Mouse (Mus musculus) granulocyte monocyte progenitor cell, adult 5-6 weeks (primary cell): ENCODE results near the gene Irs3. TPM values are rescaled to one million over a fixed set of nuclear protein-coding genes. Genes with fewer than 3 reads are reported as not detected.

Experiments
- ATAC-seq: replicated peaks from 2 replicates; pipeline ENCODE4 v1.8.0; 2016; ENCODE audit warnings: mild to moderate bottlenecking, moderate TSS enrichment, inconsistent platforms; ENCODE audit not compliant: poor library complexity, severe bottlenecking
- total RNA-seq, 2 experiments: library from RNA; stranded (forward) in 1 of 2; stranded (reverse) in 1 of 2; fragments of 200-712, 200-1000 nt in 1 of 2; fragments of >200 nt in 1 of 2; fragmentation: Nextera tagmentation in 1 of 2; gene quantifications; 2 replicates each; pipeline ENCODE4 v1.2.3; 2014 to 2017

Irs3 gene
- not detected in 2 replicates for total RNA-seq (2014; fragmentation: Nextera tagmentation)
- not detected in 2 replicates for total RNA-seq (2017)

DNA sequence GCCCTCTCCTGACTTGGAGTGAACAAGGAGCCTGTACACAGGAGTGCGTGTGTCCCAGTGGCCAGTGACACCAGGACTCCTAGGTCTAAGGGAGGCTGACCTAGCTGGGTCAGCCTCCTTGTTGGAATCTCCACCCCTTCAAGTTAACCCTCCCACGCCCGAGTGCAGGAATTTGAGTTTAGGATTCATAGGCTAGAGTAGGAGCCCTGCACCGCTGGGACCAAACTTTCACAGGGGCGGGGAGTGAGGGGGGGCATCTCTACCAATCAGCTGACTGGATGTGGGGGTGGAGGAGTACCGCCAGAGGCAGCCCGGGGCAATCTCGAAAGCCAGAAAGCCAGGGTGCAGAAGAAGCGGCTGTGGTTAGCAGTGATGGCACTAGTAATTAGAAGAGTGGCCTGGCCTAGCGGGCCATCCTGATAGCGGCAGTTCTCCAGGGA, at the start of gene Irs3:
Gene Irs3 (minus strand): TSS at position 63 of the 440 bp plus-strand sequence.
- ATAC-seq = no peak; the same call in 1 of the 2 replicates

DNA sequence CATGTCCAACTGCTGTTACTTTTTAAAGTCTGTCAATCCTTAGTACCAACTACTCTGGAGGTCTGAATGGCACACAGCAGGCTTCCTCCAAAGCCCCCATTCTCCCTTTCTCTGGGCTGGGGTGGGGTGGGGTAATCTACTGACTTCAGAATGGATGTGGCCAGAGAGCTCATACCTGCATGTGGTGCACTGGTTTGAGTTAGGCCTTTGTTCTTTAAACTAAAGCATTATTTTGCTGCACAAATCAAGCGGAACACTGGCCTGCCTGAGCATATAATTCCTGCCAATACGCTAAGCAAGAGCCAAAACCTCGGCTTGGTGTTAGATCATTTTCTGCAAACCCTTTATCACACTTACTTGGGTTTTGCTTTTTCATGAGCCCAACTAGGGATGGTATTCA, 49.3 kb upstream of the Irs3 start:
- ATAC-seq = no peak

DNA sequence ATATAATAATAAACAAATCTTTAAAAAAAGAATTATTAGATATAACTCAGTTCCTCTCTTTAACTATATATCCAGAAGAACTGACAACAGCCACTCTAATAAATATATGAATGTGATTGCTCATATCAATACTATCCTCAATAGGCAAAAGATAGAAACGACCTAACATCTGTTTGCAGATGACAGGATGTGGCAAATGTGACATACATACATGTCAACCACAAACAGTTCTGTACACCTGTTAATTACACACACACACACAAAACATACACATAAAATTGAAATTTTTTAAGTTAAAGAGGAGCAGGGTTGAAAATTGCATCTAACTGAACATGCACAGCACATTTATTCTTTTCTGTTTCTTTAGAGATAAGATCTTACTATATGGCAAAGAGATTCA, 46.4 kb upstream of the Irs3 start:
- ATAC-seq = no peak

DNA sequence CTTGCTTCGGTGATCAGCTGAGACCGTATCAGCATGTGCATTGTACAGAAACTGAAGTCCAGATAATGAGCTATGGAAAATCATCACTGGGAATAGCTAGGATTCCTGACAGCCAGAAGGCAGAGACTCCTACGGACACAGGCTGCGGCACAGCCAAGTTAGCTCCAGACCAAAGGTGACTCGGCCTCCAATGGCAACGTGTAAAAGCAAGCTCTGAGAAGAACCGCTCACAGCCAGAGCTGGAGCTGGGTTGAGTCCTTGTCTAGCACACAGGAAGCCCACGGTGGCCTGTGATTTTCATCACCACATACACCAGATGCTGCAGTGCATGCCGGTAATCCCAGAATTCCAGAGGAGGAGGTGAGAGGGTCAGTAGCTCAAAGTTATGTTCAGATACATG, 45.0 kb upstream of the Irs3 start:
- no peak for ATAC-seq

DNA sequence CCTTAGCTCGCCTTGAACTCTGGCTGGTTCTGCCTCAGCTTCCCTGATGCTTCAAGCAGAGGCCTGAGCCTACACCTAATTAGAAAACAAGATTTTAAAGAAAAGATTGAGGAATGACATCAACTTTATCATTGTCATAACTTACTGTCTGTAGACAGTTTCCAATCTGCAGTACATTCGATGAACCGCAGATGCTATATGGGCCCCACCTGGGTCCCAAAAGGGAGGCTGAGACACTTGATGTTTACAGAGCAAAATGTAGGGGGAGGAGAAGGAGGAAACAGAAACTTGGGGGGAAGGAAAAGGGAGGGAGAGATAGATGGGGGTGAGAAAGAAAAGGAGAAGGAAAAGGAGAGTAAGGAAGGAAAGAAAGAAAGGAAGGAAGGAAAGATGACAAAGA, 44.5 kb upstream of the Irs3 start:
- no peak for ATAC-seq

DNA sequence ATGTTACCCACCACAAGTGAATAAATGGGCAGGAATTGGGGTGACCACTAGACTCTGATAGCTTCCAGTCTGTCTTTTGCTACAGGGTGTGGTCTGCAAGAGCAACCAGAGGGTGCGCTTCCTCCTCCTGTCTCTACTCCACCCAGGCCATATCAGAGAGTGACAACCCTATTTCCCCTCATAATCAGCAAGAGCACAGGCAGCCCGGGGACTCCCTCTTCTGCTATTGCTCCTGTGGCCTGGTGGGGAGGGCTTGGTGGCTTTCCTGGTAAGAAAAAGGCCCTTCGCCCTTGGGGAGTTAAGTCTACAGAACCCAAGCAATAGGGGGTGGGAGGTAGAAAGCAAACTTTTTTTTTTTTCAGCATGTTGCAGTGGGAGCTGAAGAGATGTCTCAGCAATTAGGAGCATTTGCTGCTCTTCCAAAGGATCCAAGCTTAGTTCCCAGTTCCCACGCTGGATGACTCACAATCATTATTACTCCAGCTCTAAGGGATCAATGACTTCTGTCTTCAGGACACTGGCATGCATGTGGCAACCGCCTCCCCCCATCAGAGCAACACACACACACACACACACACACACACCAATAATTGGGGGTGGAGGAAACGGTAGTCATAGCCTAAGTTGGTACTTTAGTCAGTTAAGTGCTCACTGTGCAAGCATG, 40.7 kb upstream of the Irs3 start:
- ATAC-seq = peak; percentile 60

DNA sequence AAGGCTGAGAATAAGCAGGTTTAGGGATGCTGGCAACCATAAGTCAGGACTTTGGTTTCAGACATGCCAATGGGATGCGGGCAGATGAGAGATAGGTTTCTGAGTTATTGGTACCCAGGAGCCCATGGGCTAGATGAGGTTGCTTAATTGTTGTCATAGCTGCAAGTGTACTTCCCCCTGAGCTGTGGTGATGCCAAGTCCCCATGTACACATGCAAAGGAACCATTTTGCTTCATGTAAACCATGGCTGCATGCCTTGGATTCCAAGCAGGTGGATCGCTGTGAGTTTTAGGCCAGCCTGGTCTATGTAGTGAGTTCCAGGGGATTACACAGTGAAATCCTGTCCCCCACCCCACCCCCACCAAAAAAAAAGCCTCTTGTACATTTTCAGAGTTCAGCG, 40.1 kb upstream of the Irs3 start:
- peak; percentile 37 for ATAC-seq

DNA sequence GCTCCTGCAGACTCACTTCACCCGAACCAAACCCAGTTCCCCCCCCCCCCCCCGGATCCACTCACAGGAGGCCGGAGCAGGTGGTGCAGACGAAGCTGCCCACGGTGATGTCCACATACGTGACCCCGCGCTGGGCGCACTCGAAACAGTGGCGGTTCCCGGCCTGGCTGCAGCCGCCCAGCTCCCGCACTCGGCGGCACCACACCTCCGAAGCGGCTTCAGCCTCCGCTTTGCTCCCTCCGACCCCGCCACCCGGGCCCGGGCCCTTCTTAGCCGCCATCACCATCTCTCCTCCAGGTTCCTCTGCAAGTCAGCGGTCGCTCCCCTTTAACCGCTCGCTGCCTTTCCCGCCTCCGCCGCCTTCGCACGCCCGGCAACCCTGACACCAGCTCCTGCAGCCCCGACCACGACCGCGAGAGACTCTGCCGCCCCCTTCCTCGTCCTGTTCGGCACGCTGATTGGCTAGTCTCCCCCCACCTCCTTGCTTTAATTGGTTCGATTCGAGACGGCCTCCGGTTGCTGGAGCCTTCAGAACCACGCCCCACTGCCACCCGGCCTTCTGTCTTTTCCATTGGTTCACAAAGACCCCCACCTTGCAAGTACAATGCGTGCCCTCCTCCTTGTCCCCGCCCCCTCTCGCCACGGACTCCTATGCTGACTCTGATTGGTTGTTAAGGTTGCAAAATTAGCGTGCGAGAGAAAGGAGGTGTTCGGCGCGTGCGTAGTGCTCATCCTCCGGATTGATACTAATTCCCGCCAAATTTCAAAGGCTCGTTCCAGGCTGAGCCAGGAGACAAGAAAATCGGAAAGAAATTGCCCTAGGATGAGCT, 39.0 kb upstream of the Irs3 start, which contains the start of gene Agfg2:
Gene Agfg2 (minus strand): TSS at position 433 of the 830 bp plus-strand sequence.
- ATAC-seq = peak; percentile 90

DNA sequence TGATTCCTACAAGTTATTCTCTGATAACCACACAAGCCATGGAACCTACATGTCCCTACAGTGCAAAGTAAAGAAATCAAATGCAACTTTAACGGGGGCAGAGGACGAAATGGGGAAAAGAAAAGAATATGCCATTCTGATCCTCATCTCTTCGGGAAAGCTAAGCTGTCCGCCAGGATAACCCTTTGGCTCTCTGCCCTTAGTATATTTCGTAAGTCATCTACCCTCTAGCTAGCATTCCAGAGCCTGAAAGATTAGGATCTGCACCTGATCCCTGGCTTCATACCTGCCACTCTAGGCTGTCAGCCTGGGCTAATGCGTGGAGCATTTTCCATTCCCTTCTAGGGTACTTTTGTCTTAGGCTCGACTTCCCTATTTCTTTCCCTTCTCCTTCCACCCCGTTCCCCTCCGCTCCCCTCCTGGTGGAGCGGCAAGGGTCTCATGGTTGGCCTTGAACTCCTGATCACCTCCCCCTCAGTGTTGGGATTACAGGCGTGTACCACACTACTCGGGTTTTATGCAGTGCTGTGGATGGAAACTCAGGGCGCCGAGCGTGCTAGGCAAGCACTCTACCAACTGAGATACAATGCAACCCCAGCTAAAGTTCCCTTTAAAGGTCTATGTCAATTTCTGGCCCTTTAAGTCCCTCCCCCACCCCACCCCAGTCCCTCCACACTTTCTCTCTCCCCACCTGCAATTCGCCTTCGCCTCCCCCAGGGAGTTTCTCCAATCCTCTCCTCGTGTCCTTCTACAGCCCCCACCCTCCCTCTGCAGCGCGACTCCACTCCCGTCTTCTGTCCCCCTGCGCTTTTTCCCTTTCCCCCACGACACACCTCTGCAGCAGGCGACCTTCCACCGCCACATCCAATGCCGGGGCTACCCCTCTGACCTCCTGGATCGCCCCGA, 38.1 kb upstream of the Irs3 start:
- ATAC-seq = no peak

DNA sequence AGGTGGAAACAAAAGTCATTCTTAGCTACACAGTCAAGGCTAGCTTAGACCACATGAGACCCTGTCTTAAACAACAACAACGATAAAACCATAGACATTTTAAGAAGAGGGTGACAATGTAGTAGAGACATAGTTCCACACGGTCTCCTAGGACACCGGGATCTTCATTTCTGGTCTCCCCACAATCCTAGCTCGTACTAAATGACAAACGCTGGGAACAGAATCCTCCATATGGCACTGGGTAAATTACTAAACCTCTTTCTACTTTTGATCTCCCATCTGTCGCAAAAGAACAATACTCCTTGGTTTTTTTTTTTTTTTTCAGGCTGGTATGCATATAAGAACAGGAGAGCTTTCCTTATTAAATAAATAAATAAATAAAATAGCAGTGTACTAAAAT, 37.0 kb upstream of the Irs3 start:
- ATAC-seq = no peak

DNA sequence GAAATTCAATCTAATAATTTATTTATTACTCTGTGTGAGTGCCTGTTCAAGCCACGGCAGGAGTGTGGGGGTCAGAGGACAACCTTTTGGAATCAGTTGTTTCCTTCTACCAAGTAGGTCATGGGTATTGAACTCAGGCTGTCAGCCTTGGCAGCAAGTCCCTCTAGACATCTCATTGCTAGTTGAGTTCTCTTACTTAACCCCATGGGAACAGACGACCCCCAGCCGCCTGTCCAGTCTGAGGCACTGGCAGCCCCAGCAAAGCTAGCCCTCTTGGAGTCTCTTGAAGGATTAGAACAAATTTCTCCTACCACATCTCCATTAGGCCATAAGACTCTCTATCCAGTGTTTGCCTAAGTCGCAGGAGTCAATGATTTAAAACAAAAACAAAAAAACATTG, 34.2 kb upstream of the Irs3 start:
- no peak for ATAC-seq

DNA sequence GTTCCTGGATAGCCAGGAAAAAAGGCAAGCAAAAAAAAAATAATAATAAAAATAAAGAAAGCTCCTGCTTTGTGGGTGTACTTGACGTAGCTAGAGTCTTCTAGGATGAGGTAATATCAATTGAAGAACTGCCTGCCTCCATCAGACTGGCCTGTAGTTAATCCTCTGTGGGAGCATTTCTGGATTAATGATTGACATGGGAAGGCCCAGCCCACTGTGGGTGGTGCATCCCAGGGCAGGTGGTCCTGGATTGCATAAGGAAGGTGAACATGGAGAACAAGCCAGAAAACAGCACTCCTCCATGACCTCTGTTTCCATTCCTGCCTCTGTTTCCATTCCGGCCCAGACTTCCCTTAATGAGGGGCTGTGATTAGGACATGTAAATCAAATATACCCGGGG, 33.2 kb upstream of the Irs3 start:
- ATAC-seq = no peak

DNA sequence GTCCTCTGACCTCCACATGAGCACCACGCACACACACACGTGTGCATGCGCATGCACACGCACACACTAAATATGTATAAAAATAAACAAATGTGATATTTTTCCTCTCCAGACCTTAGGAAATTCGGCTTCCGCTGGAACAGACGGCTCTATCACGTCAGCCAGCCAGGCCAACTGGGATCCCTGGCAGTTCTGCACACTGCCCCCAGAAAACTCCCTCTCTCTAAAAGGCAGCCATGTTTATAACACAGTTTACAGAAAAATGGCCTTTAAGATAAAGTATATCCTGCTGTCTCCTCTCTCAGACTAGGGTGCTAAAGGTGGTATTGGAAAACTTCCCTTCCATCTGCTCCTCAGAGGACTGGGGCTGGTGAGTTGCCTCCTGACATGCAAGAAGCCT, 32.3 kb upstream of the Irs3 start:
- no peak for ATAC-seq

DNA sequence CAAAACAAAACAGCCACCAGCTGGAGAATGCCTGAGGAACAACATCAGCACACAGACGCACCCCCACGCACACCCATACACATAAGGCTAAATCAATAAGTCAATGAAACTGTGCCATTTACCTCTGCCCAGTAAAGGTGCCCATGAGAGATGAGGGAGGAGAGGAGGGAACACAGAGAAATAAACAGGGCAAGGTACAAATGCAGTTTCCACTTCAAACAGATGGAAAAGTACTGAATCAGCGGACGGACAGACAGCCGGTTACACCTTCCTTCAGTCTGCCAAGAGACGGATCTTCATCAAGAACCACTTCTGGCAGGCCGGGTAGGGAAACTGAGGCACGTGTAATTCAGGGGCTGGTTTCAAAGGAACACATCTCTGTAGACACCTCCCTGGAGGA, 29.3 kb upstream of the Irs3 start:
- no peak for ATAC-seq

DNA sequence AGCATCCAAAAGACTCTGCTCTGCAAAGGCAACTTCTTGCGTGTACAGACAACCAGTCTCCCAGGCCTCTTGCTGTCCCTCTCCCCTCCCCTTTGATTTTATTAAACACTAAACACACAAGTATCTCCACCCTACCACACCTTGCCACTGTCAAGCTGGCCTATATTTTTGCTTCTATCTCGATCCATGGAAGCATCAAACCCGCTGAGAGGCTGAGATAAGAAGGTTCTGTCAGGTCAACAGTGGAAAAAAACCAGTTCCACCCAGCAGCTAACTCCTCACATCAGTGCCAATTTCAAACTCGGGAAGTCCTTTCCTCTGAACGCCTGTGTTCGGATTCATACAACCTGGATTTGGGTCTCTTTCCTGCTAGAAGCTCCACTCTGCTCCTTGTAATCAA, 27.5 kb upstream of the Irs3 start:
- ATAC-seq = no peak

DNA sequence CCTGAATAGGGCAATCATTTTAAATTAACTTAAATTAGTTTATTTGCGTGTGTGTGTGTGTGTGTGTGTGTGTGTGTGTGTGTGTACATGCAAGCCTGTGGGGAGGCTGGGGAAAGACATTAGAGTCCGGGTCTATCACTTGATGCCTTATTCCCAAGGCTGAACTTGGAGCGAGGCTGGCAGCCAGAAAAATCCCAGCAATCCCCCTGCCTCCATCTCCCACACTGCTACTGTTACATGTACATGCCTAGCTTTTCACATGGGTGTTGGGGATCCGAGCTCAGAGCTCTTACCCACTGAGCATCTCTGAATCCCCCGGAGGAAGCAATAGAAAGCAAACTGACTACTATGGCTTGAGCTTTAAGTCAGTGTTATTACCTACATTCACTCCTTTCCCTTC, 26.8 kb upstream of the Irs3 start:
- ATAC-seq = no peak

DNA sequence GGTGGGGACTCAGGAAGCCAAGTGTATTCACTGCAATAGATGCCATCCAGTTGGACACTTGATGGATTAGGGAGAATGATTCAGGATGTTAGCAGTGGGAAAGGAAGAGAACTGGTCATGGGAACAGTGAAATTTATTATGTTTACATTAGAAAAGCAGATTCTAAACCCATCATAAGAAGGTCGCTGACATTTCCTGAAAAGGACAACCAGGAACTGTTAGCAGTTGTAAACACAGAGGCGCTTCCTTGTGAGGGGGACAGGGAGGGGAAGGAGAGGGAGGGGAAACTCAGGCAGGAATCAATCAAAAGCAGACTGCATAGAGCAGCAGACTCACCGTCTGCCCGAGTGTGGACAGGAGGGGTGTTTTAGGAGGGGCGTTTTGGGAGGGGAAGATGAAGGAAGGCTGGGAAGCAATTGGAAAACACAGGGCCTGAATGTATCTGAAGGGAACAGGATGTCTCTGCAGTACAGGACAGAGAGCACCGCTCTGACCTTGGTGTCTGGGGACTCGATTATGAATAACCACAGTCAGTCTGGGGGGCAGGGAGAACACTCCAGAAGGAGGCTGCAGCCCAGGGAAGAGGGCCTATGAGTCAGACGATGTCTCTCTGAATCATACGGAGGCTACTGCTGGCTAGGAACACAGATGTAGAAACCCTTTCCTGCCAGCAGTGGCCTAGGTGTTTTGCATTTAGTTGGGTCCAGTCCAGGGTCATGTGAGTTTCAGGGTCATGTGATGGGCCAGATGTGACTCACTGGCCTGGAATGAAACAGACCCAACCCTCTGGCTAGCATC, 26.1 kb upstream of the Irs3 start:
- peak; percentile 92 for ATAC-seq

DNA sequence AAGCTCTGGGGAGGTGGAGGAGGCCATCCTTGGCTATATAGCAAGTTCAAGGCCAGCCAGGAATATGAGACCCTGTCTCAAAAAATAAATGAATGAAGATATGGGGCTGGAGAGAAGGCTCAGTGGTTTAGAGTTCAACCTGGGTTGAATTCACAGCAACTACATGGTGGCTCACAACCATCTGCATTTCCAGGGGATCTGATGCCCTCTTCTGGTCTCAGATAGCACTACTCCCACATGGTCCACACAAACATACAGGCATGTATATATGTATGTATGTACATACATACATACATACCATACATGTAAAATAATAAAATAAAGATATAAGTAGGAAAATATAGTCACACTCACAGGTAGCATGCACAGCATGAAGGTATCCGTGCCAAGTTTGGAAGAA, 24.7 kb upstream of the Irs3 start:
- ATAC-seq = no peak

DNA sequence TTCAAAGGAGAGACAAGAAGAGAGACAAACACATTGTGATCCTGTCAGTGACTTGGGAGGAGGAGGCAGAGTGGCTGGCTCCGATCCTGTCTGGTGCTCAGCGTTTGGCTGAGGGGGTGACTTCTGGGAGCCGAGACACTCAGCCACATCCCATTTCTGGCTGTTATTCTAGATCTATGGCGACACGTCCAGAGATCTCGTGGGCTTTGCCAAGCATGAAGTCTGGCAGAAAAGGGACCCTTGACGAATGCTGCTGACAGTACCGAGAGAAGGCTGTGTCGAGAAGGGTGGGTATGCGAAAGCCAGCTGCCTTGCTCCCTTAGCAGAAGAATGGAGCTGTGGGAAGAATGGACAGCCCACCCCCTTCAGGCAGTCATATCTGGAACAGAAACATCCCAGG, 23.5 kb upstream of the Irs3 start:
- ATAC-seq = no peak

DNA sequence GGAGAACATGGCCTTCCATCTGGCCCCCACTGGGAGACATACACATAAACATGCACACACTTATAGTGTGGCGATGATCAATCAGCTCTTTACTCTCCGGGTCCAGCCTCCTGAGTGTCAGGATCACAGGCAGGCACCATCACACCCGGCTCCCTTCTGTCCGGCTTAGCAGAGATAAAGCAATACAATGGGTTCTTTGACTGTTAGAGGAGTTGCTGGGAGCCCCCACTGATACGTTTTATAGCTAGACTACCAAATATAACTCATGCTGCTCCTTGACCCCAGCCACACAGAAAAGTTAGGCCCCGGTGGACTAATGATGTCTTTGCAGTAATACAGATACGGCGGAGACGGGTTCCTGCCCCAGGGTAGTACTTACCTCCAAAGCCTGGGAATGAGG, 17.5 kb upstream of the Irs3 start:
- ATAC-seq = no peak
